Mouse (Mus musculus): ENCODE measurements around the gene Cadps. TPM values are rescaled to one million over a fixed set of nuclear protein-coding genes. Genes with fewer than 3 reads are reported as not detected.
"Not testable (repeated sequence)": the region's sequence is repeated elsewhere in the genome, so short reads cannot be mapped to it uniquely, and the experiment has no call there.

Gene Cadps
- polyA plus RNA-seq, 1 experiment from 2014 or later, result 2.8 TPM

DNA sequence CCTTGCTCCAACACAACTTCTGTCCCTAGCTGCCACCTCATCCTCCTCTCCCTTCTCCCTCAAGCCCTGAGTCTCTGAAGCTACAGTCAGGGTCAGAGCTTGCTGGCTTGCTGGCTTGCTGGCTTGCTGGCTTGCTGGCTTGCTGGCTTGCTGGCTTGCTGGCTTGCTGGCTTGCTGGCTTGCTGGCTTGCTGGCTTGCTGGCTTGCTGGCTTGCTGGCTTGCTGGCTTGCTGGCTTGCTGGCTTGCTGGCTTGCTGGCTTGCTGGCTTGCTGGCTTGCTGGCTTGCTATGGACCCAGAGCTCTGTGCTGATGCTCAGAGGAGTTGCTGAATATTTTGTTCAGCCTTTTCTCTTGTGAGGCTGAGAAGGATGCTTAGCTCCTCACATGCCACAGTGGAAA, 261.1 kb downstream of the Cadps start:
- H3K4me3 ChIP-seq; H3K27me3 ChIP-seq (ENCODE audit: poor library complexity, severe bottlenecking); H3K36me3 ChIP-seq (replicated peaks); H3K9me3 ChIP-seq; H3K27ac ChIP-seq; DNase-seq (ENCODE audit: extremely low spot score, low spot score); H3K4me1 ChIP-seq: not testable (repeated sequence)

- Histone ChIP-seq H3K27ac (no peak overlapping the region), H3K4me1 (no peaks in the 10 kb centered on the region), H3K36me3 (replicated peaks) (no peaks in the 10 kb centered on the region), H3K27me3 (ENCODE audit: poor library complexity, severe bottlenecking) (no peaks in the 10 kb centered on the region), H3K4me3 (no peak overlapping the region), H3K9me3 (peaks cover 6% of the 10 kb centered on the region; the same call in 1 of the 2 replicates)
- WGBS, result 53% methylated on average over 1 of the region's 1 CpGs
- DNase-seq (ENCODE audit: extremely low spot score, low spot score), result no peak
Observed at GRCm38 (mm10) chr14:12560233-12560577, 262.7 kb downstream of the Cadps start.

DNA sequence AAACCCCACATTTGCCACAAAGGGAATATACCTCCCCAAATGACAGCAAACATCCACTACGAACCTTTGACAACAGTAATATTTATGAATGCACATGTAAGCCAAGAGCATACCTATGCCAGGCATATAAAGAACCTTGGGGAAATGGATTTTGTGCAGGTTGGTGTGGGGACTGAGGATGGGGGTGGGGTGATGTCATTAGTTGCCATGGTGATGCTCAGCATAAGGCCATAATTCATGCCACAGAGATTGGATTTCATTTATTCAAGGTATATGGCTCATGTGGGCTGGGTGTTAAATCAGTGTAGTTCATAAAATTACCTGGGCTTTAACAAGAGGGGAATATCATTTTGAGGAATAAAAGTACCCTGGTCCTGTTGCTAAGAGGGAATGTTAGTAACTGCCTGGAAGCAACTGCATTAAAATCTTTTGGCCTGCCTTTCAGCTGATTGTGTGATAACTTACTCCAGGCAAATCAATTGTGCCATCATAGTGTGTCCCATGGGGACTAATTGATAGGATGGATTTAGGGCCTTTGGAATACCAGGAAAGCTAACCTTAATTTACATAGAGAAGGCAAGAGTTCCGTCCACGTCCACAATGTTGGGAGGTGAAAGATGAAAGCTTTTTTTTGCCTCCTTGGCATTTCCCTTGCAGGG, 263.2 kb downstream of the Cadps start:
- no peak overlapping the region for H3K27ac ChIP-seq
- WGBS, result 87% methylated on average over 3 of the region's 3 CpGs

DNA sequence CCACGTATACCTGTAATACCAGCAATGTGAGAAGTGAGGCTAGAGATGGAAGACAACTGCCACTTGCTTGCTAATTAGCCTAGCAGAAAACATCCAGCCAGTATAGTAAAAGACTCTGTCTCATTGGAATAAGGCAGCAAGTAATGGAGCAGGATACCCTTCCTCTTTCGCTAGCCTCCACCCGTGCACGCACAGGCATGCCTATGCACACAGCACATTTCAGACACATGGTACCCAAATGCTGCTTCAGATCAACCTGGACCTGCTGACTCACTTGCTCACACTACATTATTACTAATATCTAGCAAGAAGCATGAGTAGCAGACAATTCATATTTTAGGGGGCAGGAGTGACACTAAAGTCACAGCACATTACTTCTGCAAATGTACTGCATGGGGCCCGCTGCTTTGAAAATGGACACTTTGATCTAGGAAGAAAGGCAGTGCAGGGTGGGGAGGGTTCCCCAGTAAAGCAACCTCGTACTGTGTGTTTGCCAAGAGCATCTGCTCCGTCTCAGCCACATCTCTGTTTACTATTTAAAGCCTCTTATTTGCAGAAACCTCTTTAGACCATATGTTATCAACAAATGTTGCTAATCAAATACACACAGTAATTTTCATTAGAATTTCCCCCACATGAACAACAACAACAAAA, 263.8 kb downstream of the Cadps start:
- Histone ChIP-seq H3K36me3 (replicated peaks) (no peaks in the 10 kb centered on the region), H3K27ac (no peak overlapping the region), H3K27me3 (ENCODE audit: poor library complexity, severe bottlenecking) (no peaks in the 10 kb centered on the region), H3K4me3 (no peak overlapping the region), H3K9me3 (no peaks in the 10 kb centered on the region), H3K4me1 (no peaks in the 10 kb centered on the region)
- no peak for DNase-seq (ENCODE audit: extremely low spot score, low spot score)
- 83% methylated on average over 7 of the region's 7 CpGs for WGBS

More for the DNA sequence above, 263.2 kb downstream of the Cadps start:
- Histone ChIP-seq H3K36me3 (replicated peaks) (no peaks in the 10 kb centered on the region), H3K9me3 (peaks cover 3% of the 10 kb centered on the region; the same call in 1 of the 2 replicates), H3K27me3 (ENCODE audit: poor library complexity, severe bottlenecking) (no peaks in the 10 kb centered on the region), H3K4me3 (no peak overlapping the region), H3K4me1 (no peaks in the 10 kb centered on the region)
- no peak for DNase-seq (ENCODE audit: extremely low spot score, low spot score)

GRCm38 (mm10) chr14:12554486-12554885, 268.4 kb downstream of the Cadps start:
- WGBS, result 80% methylated on average over 2 of the region's 2 CpGs
- Histone ChIP-seq H3K4me1 (peaks cover 6% of the 10 kb centered on the region; the same call in 1 of the 2 replicates), H3K36me3 (replicated peaks) (no peaks in the 10 kb centered on the region), H3K4me3 (no peak overlapping the region), H3K27ac (no peak overlapping the region), H3K9me3 (no peaks in the 10 kb centered on the region), H3K27me3 (ENCODE audit: poor library complexity, severe bottlenecking) (no peaks in the 10 kb centered on the region)
- DNase-seq (ENCODE audit: extremely low spot score, low spot score), result no peak

GRCm38 (mm10) chr14:12551353-12551752, 271.5 kb downstream of the Cadps start:
- Histone ChIP-seq H3K4me1 (peaks cover 6% of the 10 kb centered on the region; the same call in 1 of the 2 replicates), H3K27me3 (ENCODE audit: poor library complexity, severe bottlenecking) (no peaks in the 10 kb centered on the region), H3K9me3 (no peaks in the 10 kb centered on the region), H3K27ac (no peak overlapping the region), H3K36me3 (replicated peaks) (no peaks in the 10 kb centered on the region), H3K4me3 (no peak overlapping the region)
- WGBS, result 33% methylated on average over 6 of the region's 6 CpGs
- DNase-seq (ENCODE audit: extremely low spot score, low spot score), result no peak

DNA sequence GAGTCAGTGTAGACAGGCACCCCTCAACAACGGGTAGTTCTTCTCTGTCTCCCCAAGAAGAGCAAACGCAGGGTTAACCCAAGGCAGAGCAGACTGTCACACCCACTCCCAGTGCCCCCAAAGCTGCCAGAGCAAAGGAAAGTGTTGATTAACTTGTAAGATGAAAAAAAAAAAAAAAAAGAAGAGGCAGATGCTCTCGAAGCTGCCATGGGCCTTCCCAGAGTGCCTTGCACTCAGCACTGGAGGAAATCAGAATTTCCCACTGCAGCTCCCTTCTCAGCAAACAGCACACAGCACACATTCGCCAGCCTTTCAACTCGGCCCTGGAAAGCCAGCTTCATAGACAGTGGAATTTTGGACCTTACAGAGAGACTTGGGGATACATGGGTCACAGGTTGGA, 271.9 kb downstream of the Cadps start:
- no peak overlapping the region for H3K27ac ChIP-seq
- no peaks in the 10 kb centered on the region for H3K36me3 ChIP-seq (replicated peaks)
- 59% methylated on average over 5 of the region's 5 CpGs for WGBS
- no peaks in the 10 kb centered on the region for H3K9me3 ChIP-seq
- no peak overlapping the region for H3K4me3 ChIP-seq
- DNase-seq (ENCODE audit: extremely low spot score, low spot score), result no peak
- H3K4me1 ChIP-seq, result peaks cover 6% of the 10 kb centered on the region; the same call in 1 of the 2 replicates
- H3K27me3 ChIP-seq (ENCODE audit: poor library complexity, severe bottlenecking), result no peaks in the 10 kb centered on the region

DNA sequence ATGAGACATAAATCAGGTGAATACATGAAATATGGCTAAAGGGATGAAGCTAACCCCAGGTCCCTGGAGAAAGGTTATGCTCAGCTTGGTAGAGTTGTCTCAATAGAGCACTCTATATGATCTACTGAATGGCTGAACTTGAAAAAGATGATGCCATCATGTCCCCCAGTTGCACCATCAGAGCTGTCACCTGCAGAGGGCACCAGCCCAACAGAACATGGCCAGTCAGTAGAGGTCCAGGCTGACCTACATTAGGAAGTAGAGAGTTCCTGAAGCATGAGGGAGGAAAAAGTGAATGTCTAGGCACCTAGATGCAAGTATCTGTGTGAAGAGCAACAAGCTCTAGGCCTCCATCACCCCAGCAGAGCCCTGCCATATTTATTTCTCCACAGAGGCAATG, 273.6 kb downstream of the Cadps start:
- Histone ChIP-seq H3K27ac (no peak overlapping the region), H3K4me3 (no peak overlapping the region), H3K4me1 (peaks cover 6% of the 10 kb centered on the region; the same call in 1 of the 2 replicates), H3K9me3 (no peaks in the 10 kb centered on the region), H3K27me3 (ENCODE audit: poor library complexity, severe bottlenecking) (no peaks in the 10 kb centered on the region), H3K36me3 (replicated peaks) (no peaks in the 10 kb centered on the region)
- no peak for DNase-seq (ENCODE audit: extremely low spot score, low spot score)

- Histone ChIP-seq H3K27ac (no peak overlapping the region), H3K4me1 (peaks cover 6% of the 10 kb centered on the region; the same call in 1 of the 2 replicates), H3K4me3 (no peak overlapping the region), H3K27me3 (ENCODE audit: poor library complexity, severe bottlenecking) (no peaks in the 10 kb centered on the region), H3K36me3 (replicated peaks) (no peaks in the 10 kb centered on the region), H3K9me3 (no peaks in the 10 kb centered on the region)
- DNase-seq (ENCODE audit: extremely low spot score, low spot score), result no peak
- WGBS, result 97% methylated on average over 4 of the region's 4 CpGs
Observed at GRCm38 (mm10) chr14:12547496-12547895, 275.4 kb downstream of the Cadps start.

DNA sequence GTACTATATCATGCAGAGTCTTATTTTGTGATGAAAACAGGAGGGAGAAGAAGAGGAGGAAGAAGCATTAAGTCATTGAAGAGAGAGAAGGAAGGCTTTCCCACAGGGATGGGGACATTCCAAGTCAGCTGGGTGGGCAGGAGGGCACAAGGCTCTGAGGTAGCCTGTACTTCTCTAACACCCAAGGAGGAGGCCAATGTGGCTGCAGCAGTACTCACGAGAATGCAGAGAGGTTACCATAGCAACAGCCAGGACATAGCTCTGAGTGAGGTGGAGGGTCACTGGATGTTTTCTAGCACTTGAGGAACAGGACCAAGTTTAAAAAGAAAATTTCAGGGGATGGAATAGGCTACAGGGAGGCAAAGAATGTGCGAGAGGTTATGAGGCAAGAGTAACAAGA, 281.1 kb downstream of the Cadps start:
- Histone ChIP-seq H3K27ac (no peak overlapping the region), H3K36me3 (replicated peaks) (no peaks in the 10 kb centered on the region), H3K4me3 (no peak overlapping the region), H3K9me3 (no peaks in the 10 kb centered on the region), H3K4me1 (peaks cover 5% of the 10 kb centered on the region), H3K27me3 (ENCODE audit: poor library complexity, severe bottlenecking) (no peaks in the 10 kb centered on the region)
- 52% methylated on average over 2 of the region's 2 CpGs for WGBS
- DNase-seq (ENCODE audit: extremely low spot score, low spot score), result no peak

- H3K4me1 ChIP-seq, result peaks cover 9% of the 10 kb centered on the region
- no peak for DNase-seq (ENCODE audit: extremely low spot score, low spot score)
- 89% methylated on average over 5 of the region's 5 CpGs for WGBS
- no peaks in the 10 kb centered on the region for H3K36me3 ChIP-seq (replicated peaks)
- no peak overlapping the region for H3K27ac ChIP-seq
- no peaks in the 10 kb centered on the region for H3K9me3 ChIP-seq
- H3K4me3 ChIP-seq, result no peak overlapping the region
- H3K27me3 ChIP-seq (ENCODE audit: poor library complexity, severe bottlenecking), result no peaks in the 10 kb centered on the region
Observed at GRCm38 (mm10) chr14:12539071-12539470, 283.8 kb downstream of the Cadps start.

DNA sequence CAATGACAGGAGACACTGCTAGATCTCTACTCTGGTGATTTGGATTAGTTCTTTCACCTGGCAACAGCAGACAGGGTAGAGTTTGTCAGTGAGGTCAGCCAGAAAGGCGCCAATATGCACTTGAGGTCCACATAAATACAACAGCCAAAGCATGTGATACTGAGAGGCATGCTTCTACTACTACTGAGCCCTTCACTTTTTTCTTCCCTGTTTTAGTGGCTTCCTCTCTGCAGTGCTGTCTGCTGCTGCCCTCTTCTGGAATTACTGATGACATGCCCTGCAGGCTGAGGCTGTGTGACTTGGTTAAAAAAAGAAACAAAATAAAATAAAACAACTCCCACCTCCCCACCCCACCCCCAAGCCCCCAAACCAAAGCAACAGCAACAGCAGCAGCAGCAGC, 291.8 kb downstream of the Cadps start:
- no peak overlapping the region for H3K4me3 ChIP-seq
- DNase-seq (ENCODE audit: extremely low spot score, low spot score), result peak; percentile 39

GRCm38 (mm10) chr14:12530554-12530953, 292.3 kb downstream of the Cadps start:
- no peak for DNase-seq (ENCODE audit: extremely low spot score, low spot score)
- Histone ChIP-seq H3K9me3 (no peaks in the 10 kb centered on the region), H3K27ac (no peak overlapping the region), H3K4me3 (no peak overlapping the region), H3K27me3 (ENCODE audit: poor library complexity, severe bottlenecking) (peaks cover 45% of the 10 kb centered on the region), H3K4me1 (peaks cover 24% of the 10 kb centered on the region), H3K36me3 (replicated peaks) (no peaks in the 10 kb centered on the region)
- WGBS, result 59% methylated on average over 3 of the region's 3 CpGs

More for the DNA sequence above, 291.8 kb downstream of the Cadps start:
- Histone ChIP-seq H3K4me1 (peaks cover 24% of the 10 kb centered on the region), H3K36me3 (replicated peaks) (no peaks in the 10 kb centered on the region), H3K27ac (no peak overlapping the region), H3K27me3 (ENCODE audit: poor library complexity, severe bottlenecking) (peaks cover 44% of the 10 kb centered on the region), H3K9me3 (no peaks in the 10 kb centered on the region)
- 29% methylated on average over 1 of the region's 1 CpGs for WGBS
